Mouse (Mus musculus): ENCODE data around the gene Tmem191c. TPM values are rescaled to one million over a fixed set of nuclear protein-coding genes. Genes with fewer than 3 reads are reported as not detected.
A peak's percentile ranks its signal among the peaks of the same experiment; 100 is the strongest.
"Not testable (repeated sequence)": the region's sequence is repeated elsewhere in the genome, so short reads cannot be mapped to it uniquely, and the experiment has no call there.

Gene Tmem191c
- total RNA-seq (2021), result 10 to 100 TPM in 1 of 2 experiments, 1 to 10 TPM in 1; 8.1 to 16.6 TPM
- long read RNA-seq, experiment 1, partial matches to known transcripts, result 0 of 10 reads
- long read RNA-seq, experiment 1, other reads (novel, unspliced or antisense), result 8 of 10 reads
- long read RNA-seq, experiment 2, transcript Tmem191c-201 (10 exons, 1,631 nt), result major isoform, 12 of 31 reads
- long read RNA-seq, experiment 2, partial matches to known transcripts, result 4 of 31 reads
- long read RNA-seq, experiment 2, other reads (novel, unspliced or antisense), result 15 of 31 reads

GRCm38 (mm10) chr16:17275721-17276120, at the start of gene Tmem191c:
Gene Tmem191c, plus strand, starts transcription at chr16:17276077.
- DNase-seq (ENCODE audit: low spot score in 2 of 2), result no peak

- no peak for DNase-seq (ENCODE audit: low spot score in 2 of 2)
Measured at GRCm38 (mm10) chr16:17226496-17226895, 49.4 kb upstream of the Tmem191c start.

GRCm38 (mm10) chr16:17231523-17231922, 44.4 kb upstream of the Tmem191c start:
- not testable (repeated sequence) for DNase-seq (ENCODE audit: low spot score in 2 of 2)

- DNase-seq (ENCODE audit: low spot score in 2 of 2), result peak; percentile 94 to 95
Measured at GRCm38 (mm10) chr16:17232794-17233701, 42.8 kb upstream of the Tmem191c start, which contains the start of gene Hic2. Gene Hic2, plus strand, starts transcription at chr16:17233572.

GRCm38 (mm10) chr16:17233702-17234498, 42.0 kb upstream of the Tmem191c start:
- peak in 1 of 2 experiments; percentile 31 for DNase-seq (ENCODE audit: low spot score in 2 of 2)

- no peak for DNase-seq (ENCODE audit: low spot score in 2 of 2)
Measured at GRCm38 (mm10) chr16:17234499-17234895, 41.4 kb upstream of the Tmem191c start.

GRCm38 (mm10) chr16:17234916-17235665, 40.8 kb upstream of the Tmem191c start:
- no peak for DNase-seq (ENCODE audit: low spot score in 2 of 2)

- no peak for DNase-seq (ENCODE audit: low spot score in 2 of 2)
Measured at GRCm38 (mm10) chr16:17237634-17238033, 38.2 kb upstream of the Tmem191c start.

- DNase-seq (ENCODE audit: low spot score in 2 of 2), result no peak
Measured at GRCm38 (mm10) chr16:17239409-17239808, 36.5 kb upstream of the Tmem191c start.

GRCm38 (mm10) chr16:17243731-17244130, 32.1 kb upstream of the Tmem191c start:
- DNase-seq (ENCODE audit: low spot score in 2 of 2), result no peak

GRCm38 (mm10) chr16:17244996-17245395, 30.9 kb upstream of the Tmem191c start:
- DNase-seq (ENCODE audit: low spot score in 2 of 2), result no peak

- DNase-seq (ENCODE audit: low spot score in 2 of 2), result no peak
Measured at GRCm38 (mm10) chr16:17247727-17248126, 28.1 kb upstream of the Tmem191c start.

GRCm38 (mm10) chr16:17249135-17249534, 26.7 kb upstream of the Tmem191c start:
- peak in 1 of 2 experiments; percentile 49 for DNase-seq (ENCODE audit: low spot score in 2 of 2)

- DNase-seq (ENCODE audit: low spot score in 2 of 2), result peak; percentile 79 to 80
Measured at GRCm38 (mm10) chr16:17251539-17251938, 24.3 kb upstream of the Tmem191c start.

- DNase-seq (ENCODE audit: low spot score in 2 of 2), result no peak
Measured at GRCm38 (mm10) chr16:17252086-17252726, 23.7 kb upstream of the Tmem191c start.

GRCm38 (mm10) chr16:17252841-17253240, 23.0 kb upstream of the Tmem191c start:
- DNase-seq (ENCODE audit: low spot score in 2 of 2), result no peak

- DNase-seq (ENCODE audit: low spot score in 2 of 2), result no peak
Measured at GRCm38 (mm10) chr16:17254005-17254597, 21.8 kb upstream of the Tmem191c start.

GRCm38 (mm10) chr16:17255270-17255669, 20.6 kb upstream of the Tmem191c start:
- DNase-seq (ENCODE audit: low spot score in 2 of 2), result no peak

GRCm38 (mm10) chr16:17257359-17257821, 18.5 kb upstream of the Tmem191c start:
- DNase-seq (ENCODE audit: low spot score in 2 of 2), result no peak
